Mouse (Mus musculus) MEL (cell line): Measurements from ENCODE around the gene Edem3. TPM values are rescaled to one million over a fixed set of nuclear protein-coding genes. Genes with fewer than 3 reads are reported as not detected.

Experiments used
- DNase-seq: peaks from one replicate; pipeline ENCODE4 v3.0.0; 2011; ENCODE audit warnings: low read depth, low spot score
- H3K27ac ChIP-seq: 2 replicates; pipeline ENCODE4 v1.5.1; 2012; ENCODE audit warnings: low read depth, mild to moderate bottlenecking, control low read depth, low read length, moderate library complexity; ENCODE audit not compliant: control insufficient read depth
- H3K27me3 ChIP-seq, 2 experiments: fragments of 150-350 bp in 1 of 2; sonication (generic) in 1 of 2; 2 replicates each; pipeline ENCODE4 v1.6.1; 2012; ENCODE audit warnings: low read length in 2 of 2, mild to moderate bottlenecking in 2 of 2, improper control_type of control experiment in 1 of 2, moderate library complexity in 1 of 2; ENCODE audit not compliant: insufficient read depth in 2 of 2, control insufficient read depth in 1 of 2
- H3K36me3 ChIP-seq, 2 experiments: 2 replicates each; pipeline ENCODE4 v1.6.1; 2012 to 2014; ENCODE audit warnings: low read length in 2 of 2, improper control_type of control experiment in 1 of 2, inconsistent platforms in 1 of 2, mild to moderate bottlenecking in 1 of 2; ENCODE audit not compliant: insufficient read depth in 2 of 2, control insufficient read depth in 1 of 2
- H3K4me1 ChIP-seq, 2 experiments: fragments of 150-350 bp in 1 of 2; sonication (generic) in 1 of 2; 2 replicates each; pipeline ENCODE4 v1.6.1; 2012; ENCODE audit warnings: low read length in 2 of 2, improper control_type of control experiment in 1 of 2, mild to moderate bottlenecking in 1 of 2; ENCODE audit not compliant: insufficient read depth in 2 of 2, control insufficient read depth in 1 of 2
- H3K4me3 ChIP-seq, 2 experiments: fragments of 150-350 bp in 1 of 2; sonication (generic) in 1 of 2; 2 replicates each; pipeline ENCODE4 v1.5.1; 2012; ENCODE audit warnings: low read depth in 2 of 2, low read length in 2 of 2, mild to moderate bottlenecking in 2 of 2, moderate library complexity in 2 of 2, control low read depth in 1 of 2, improper control_type of control experiment in 1 of 2; ENCODE audit not compliant: control insufficient read depth in 1 of 2, insufficient read depth in 1 of 2
- H3K79me2 ChIP-seq: 2 replicates; pipeline ENCODE4 v1.6.1; 2012; ENCODE audit warnings: mild to moderate bottlenecking, low read length, moderate library complexity; ENCODE audit not compliant: control insufficient read depth, poor library complexity, insufficient read depth
- H3K9ac ChIP-seq: 2 replicates; pipeline ENCODE4 v1.6.1; 2012; ENCODE audit warnings: low read depth, mild to moderate bottlenecking, control low read depth, low read length, moderate library complexity; ENCODE audit not compliant: control insufficient read depth, poor library complexity, severe bottlenecking
- H3K9me3 ChIP-seq: fragments of 150-350 bp; sonication (generic); replicated peaks from 2 replicates; pipeline ENCODE4 v1.6.1; 2012; ENCODE audit warnings: mild to moderate bottlenecking, low read length, improper control_type of control experiment, moderate library complexity; ENCODE audit not compliant: insufficient read depth
- BHLHE40 ChIP-seq: IDR thresholded peaks from 2 replicates; pipeline ENCODE4 v1.6.1; 2012; ENCODE audit warnings: low read depth, mild to moderate bottlenecking, inconsistent platforms, low read length, improper control_type of control experiment, borderline replicate concordance
- EP300 ChIP-seq, 2 experiments: IDR thresholded peaks; 2 replicates each; pipeline ENCODE4 v1.6.1; 2011; ENCODE audit warnings: improper control_type of control experiment in 2 of 2, low read length in 2 of 2, low read depth in 1 of 2, mild to moderate bottlenecking in 1 of 2
- ETS1 ChIP-seq: IDR thresholded peaks from 2 replicates; pipeline ENCODE4 v1.6.1; 2012; ENCODE audit warnings: low read depth, mild to moderate bottlenecking, inconsistent platforms, low read length, improper control_type of control experiment, moderate library complexity
- GATA1 ChIP-seq: IDR thresholded peaks from 2 replicates; pipeline ENCODE4 v1.6.1; 2011; ENCODE audit warnings: low read depth, low read length, improper control_type of control experiment
- HCFC1 ChIP-seq: IDR thresholded peaks from 2 replicates; pipeline ENCODE4 v1.6.1; 2012; ENCODE audit warnings: low read depth, mild to moderate bottlenecking, inconsistent platforms, low read length, improper control_type of control experiment, moderate library complexity
- MAFK ChIP-seq: IDR thresholded peaks from 2 replicates; pipeline ENCODE4 v1.6.1; 2011; ENCODE audit warnings: low read depth, mild to moderate bottlenecking, low read length, improper control_type of control experiment, borderline replicate concordance
- MAX ChIP-seq: IDR thresholded peaks from 2 replicates; pipeline ENCODE4 v1.6.1; 2011; ENCODE audit warnings: low read length, improper control_type of control experiment
- MXI1 ChIP-seq: IDR thresholded peaks from 2 replicates; pipeline ENCODE4 v1.6.1; 2011; ENCODE audit warnings: mild to moderate bottlenecking, low read depth, low read length, improper control_type of control experiment
- MYB ChIP-seq: IDR thresholded peaks from 2 replicates; pipeline ENCODE4 v1.6.1; 2011; ENCODE audit warnings: mild to moderate bottlenecking, low read depth, low read length, improper control_type of control experiment
- MYC ChIP-seq: IDR thresholded peaks from 2 replicates; pipeline ENCODE4 v1.6.1; 2011; ENCODE audit warnings: low read depth, mild to moderate bottlenecking, low read length, improper control_type of control experiment, moderate library complexity
- NELFE ChIP-seq: IDR thresholded peaks from 2 replicates; pipeline ENCODE4 v1.6.1; 2011; ENCODE audit warnings: low read depth, low read length, improper control_type of control experiment
- RCOR1 ChIP-seq: IDR thresholded peaks from 2 replicates; pipeline ENCODE4 v1.6.1; 2012; ENCODE audit warnings: low read depth, mild to moderate bottlenecking, inconsistent platforms, low read length, improper control_type of control experiment
- SIN3A ChIP-seq: IDR thresholded peaks from 2 replicates; pipeline ENCODE4 v1.6.1; 2012; ENCODE audit warnings: low read length, improper control_type of control experiment, inconsistent platforms
- SMC3 ChIP-seq: IDR thresholded peaks from 2 replicates; pipeline ENCODE4 v1.6.1; 2011; ENCODE audit warnings: low read depth, low read length, improper control_type of control experiment
- TAL1 ChIP-seq: IDR thresholded peaks from 2 replicates; pipeline ENCODE4 v1.6.1; 2012; ENCODE audit warnings: mild to moderate bottlenecking, inconsistent platforms, low read length, moderate library complexity, mixed read lengths
- TCF12 ChIP-seq: IDR thresholded peaks from 2 replicates; pipeline ENCODE4 v1.6.1; 2014; ENCODE audit warnings: low read depth, mild to moderate bottlenecking, inconsistent platforms, low read length, improper control_type of control experiment, moderate library complexity
- USF1 ChIP-seq: IDR thresholded peaks from 2 replicates; pipeline ENCODE4 v1.6.1; 2014; ENCODE audit warnings: low read depth, mild to moderate bottlenecking, inconsistent platforms, low read length, improper control_type of control experiment, moderate library complexity
- USF2 ChIP-seq, 2 experiments: IDR thresholded peaks; 2 replicates each; pipeline ENCODE4 v1.6.1; 2011 to 2012; ENCODE audit warnings: improper control_type of control experiment in 2 of 2, low read length in 2 of 2, borderline replicate concordance in 1 of 2, inconsistent platforms in 1 of 2, low read depth in 1 of 2, mild to moderate bottlenecking in 1 of 2; ENCODE audit not compliant: insufficient read depth in 1 of 2
- ZKSCAN1 ChIP-seq: IDR thresholded peaks from 2 replicates; pipeline ENCODE4 v1.6.1; 2012; ENCODE audit warnings: low read depth, mild to moderate bottlenecking, inconsistent platforms, low read length, improper control_type of control experiment, moderate library complexity
- ZNF384 ChIP-seq: IDR thresholded peaks from 2 replicates; pipeline ENCODE4 v1.6.1; 2012; ENCODE audit warnings: low read depth, mild to moderate bottlenecking, inconsistent platforms, low read length, improper control_type of control experiment
- polyA plus RNA-seq, 2 experiments: library from polyadenylated mRNA; stranded (reverse) in 1 of 2; unstranded in 1 of 2; fragments of >175 nt in 1 of 2; fragments of >200 nt in 1 of 2; gene quantifications; 2 replicates each; pipeline versions ENCODE4 v1.2.1 to v1.2.4; 2012; ENCODE audit warnings: low replicate concordance in 2 of 2, low read depth in 1 of 2; ENCODE audit not compliant: insufficient read length in 2 of 2, insufficient read depth in 1 of 2, missing spikeins in 1 of 2
- total RNA-seq: library from RNA; depleted of rRNA; stranded (reverse); fragments of 300-350 nt; gene quantifications from 2 replicates; pipeline ENCODE4 v1.2.3, GENCODE M21; 2012

Edem3 gene
- total and polyA plus RNA-seq, 3 experiments, result 11.6 to 15.6 TPM; not detected in 1

- no peak for TF ChIP-seq MAX
Observed at GRCm38 (mm10) chr1:151723771-151724170, 31.4 kb upstream of the Edem3 start (continued).

- H3K4me1 ChIP-seq, result peaks cover 9 to 22% of the 10 kb centered on the region in 2 experiments
- H3K27ac ChIP-seq, result peak overlapping the region; percentile 65
- TF ChIP-seq MYB, result peak; percentile 66; the same call in 1 of the 2 replicates
- peak; percentile 67; the same call in 1 of the 2 replicates for TF ChIP-seq ETS1
- peak; percentile 90 for TF ChIP-seq EP300 (IDR thresholded peaks at IDR 0.05; ENCODE audit: low read depth in 1 of 2, low read length in 2 of 2)
- TF ChIP-seq ZKSCAN1, result no peak
- TF ChIP-seq GATA1, result peak; percentile 89
- peak; percentile 54 for TF ChIP-seq SIN3A
- TF ChIP-seq RCOR1, result peak; percentile 86
- peak; percentile 62; the same call in 1 of the 2 replicates for TF ChIP-seq TCF12
- TF ChIP-seq BHLHE40, result 0 out of 2 replicates have a peak, but pooled peaks have one; percentile 5
- no peak for TF ChIP-seq ZNF384
- no peak for TF ChIP-seq TAL1
- TF ChIP-seq MAFK, result no peak; the same call in 1 of the 2 replicates
- H3K79me2 ChIP-seq, result no peaks in the 10 kb centered on the region
- peaks cover 0 to 24% of the 10 kb centered on the region in 2 experiments; a peak in 2 of 4 replicates for H3K36me3 ChIP-seq
- H3K9me3 ChIP-seq, result no peaks in the 10 kb centered on the region
- no peaks in the 10 kb centered on the region for H3K27me3 ChIP-seq
- H3K9ac ChIP-seq, result no peak overlapping the region
- peak; percentile 47 for DNase-seq
- H3K4me3 ChIP-seq, result no peak overlapping the region
Observed at GRCm38 (mm10) chr1:151725590-151725989, 29.6 kb upstream of the Edem3 start.

GRCm38 (mm10) chr1:151726358-151726757, 28.8 kb upstream of the Edem3 start:
- DNase-seq, result no peak
- Histone ChIP-seq H3K27me3 (no peaks in the 10 kb centered on the region), H3K36me3 (peaks cover 0 to 24% of the 10 kb centered on the region in 2 experiments; a peak in 2 of 4 replicates), H3K79me2 (no peaks in the 10 kb centered on the region), H3K9ac (no peak overlapping the region), H3K4me3 (no peak overlapping the region), H3K4me1 (peaks cover 9 to 22% of the 10 kb centered on the region in 2 experiments), H3K9me3 (no peaks in the 10 kb centered on the region), H3K27ac (no peak overlapping the region; the same call in 1 of the 2 replicates)
- TF ChIP-seq MAX (no peak), USF2 (IDR thresholded peaks at IDR 0.05; ENCODE audit: borderline replicate concordance in 1 of 2, insufficient read depth in 1 of 2, low read depth in 1 of 2, low read length in 2 of 2) (no peak), NELFE (no peak), HCFC1 (no peak), ETS1 (no peak), BHLHE40 (no peak), MXI1 (no peak), MYC (no peak), USF1 (no peak), SMC3 (no peak)
